Mouse (Mus musculus) T-helper 2 cell (primary cell): ENCODE measurements around the gene Nrarp.

ENCODE experiments used
- in situ Hi-C: fragments of 300-600 bp; cut with MboI, MseI; formaldehyde crosslinking; loops from one replicate; pipeline ENCODE4 v1.15.1; 2025; ENCODE audit warnings: high pct_unique_total_duplicates

Gene Nrarp

GRCm38 (mm10) chr2:25227406-25227805, 46.8 kb downstream of the Nrarp start:
- in situ Hi-C loops: loop anchor here (5.0 kb wide), 1 partner anchor 35 kb away; no protein-coding TSS in a partner anchor

GRCm38 (mm10) chr2:25228431-25228889, 47.9 kb downstream of the Nrarp start:
- in situ Hi-C loops: loop anchor here (5.0 kb wide), 1 partner anchor 36 kb away; no protein-coding TSS in a partner anchor

- in situ Hi-C loops: loop anchor here (5.0 kb wide), 1 partner anchor 37 kb away; no protein-coding TSS in a partner anchor
Observed at GRCm38 (mm10) chr2:25228995-25229530, 48.5 kb downstream of the Nrarp start.

- in situ Hi-C loops: loop anchor here (5.0 kb wide), 1 partner anchor 37 kb away; no protein-coding TSS in a partner anchor
Observed at GRCm38 (mm10) chr2:25229582-25229981, 49.0 kb downstream of the Nrarp start.

GRCm38 (mm10) chr2:25230581-25230980, 50.0 kb downstream of the Nrarp start:
- in situ Hi-C loops: no loop called here

GRCm38 (mm10) chr2:25231038-25231437, 50.5 kb downstream of the Nrarp start:
- in situ Hi-C loops: no loop called here
